Mouse (Mus musculus) kidney, adult 9 months (tissue): ENCODE measurements around the gene Slc22a5.
"Not testable (repeated sequence)": the region's sequence is repeated elsewhere in the genome, so short reads cannot be mapped to it uniquely, and the experiment has no call there.

ENCODE experiments used
- DNase-seq: peaks from one replicate; pipeline ENCODE4 v3.0.0; 2022

The Slc22a5 gene

DNA sequence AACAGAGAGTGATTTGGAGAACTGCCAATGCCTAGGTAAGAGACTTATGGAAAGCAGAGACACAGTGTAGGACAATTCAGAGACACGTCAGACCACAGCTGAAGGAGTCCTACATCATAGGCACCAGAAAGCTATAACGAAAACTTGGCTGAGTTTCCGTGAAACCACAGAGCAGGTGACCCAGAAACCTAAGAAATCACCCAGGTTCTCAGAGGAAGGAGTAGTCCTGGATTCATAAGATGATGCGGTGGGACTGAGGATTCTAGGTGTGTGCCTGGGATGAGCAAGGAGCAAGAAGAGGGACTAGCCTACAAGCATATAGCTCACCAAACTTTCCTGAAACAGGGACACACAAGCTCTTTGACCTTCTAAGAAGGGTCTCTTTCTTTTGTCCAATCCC lies 3.2 kb downstream of the Slc22a5 start:
- DNase-seq = no peak

DNA sequence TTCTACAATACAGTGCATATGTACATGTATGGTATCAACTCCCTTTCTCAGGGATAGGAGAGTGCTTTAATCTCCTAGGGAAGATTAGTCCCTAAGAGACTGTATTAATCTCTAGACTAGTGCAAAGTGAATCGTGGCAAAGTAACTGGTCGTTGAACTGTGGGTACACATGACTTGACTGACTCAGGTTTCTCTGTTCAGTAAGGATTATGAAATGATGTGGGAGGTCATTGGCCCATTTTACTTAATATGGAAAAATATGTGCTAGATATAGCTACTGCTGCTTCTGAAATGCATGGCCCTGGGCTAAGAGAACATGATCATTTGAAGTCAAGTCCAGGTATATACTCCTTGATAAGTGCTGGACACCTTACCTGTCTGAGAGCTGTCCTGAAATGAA lies 8.2 kb downstream of the Slc22a5 start:
- no peak for DNase-seq

DNA sequence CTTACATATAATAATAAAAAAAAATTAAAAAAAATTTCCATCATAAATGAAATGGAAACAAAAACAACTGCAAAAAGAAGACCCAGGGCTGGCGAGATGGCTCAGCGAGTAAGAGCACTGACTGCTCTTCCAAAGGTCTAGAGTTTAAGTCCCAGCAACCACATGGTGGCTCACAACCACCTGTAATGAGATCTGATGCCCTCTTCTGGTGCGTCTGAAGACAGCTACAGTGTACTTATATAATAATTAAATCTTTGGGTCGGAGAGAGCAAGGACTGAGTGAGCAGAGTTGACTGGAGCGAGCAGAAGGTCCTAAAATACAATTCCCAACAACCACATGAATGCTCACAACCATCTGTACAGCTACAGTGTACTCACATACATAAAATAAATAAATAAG lies 13.4 kb downstream of the Slc22a5 start:
- not testable (repeated sequence) for DNase-seq

DNA sequence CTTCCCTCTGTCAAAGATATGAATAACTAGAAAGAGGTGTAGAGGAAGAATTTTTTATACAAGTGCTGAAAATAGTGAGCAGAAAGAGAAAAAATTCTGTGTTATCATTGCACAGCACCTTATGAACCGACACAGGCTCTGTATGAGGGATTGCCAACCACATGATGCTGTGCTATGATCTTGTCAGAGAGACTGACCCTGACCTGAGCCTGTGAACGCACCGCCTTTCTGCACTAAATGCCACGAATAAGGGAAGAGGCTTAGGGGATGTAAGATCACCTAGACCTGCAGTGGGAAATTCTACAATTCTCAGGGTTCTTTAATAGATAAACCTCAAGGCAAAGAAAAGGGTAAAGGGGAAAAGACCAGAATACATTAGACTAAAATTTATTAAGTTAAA lies 15.0 kb downstream of the Slc22a5 start:
- DNase-seq = no peak

DNA sequence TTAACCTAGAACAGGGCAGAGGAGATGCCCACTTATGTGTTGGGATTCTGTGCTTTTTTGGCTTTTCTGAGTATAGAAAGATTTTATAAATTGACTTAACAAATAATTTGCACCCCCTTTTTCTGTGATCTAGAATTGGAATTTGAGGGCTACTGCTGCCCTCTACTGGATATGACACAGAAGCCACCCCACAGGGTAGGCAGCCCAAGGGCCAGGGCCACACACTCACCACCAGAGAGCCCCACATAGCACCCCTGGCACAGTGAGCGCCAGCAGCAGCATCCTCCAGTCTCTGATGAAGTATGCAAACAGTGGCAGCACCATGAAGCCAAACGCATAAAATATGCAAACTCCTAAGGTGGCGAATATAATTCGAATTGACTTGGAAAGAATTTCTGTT lies 16.8 kb downstream of the Slc22a5 start:
- DNase-seq = peak; percentile 49

DNA sequence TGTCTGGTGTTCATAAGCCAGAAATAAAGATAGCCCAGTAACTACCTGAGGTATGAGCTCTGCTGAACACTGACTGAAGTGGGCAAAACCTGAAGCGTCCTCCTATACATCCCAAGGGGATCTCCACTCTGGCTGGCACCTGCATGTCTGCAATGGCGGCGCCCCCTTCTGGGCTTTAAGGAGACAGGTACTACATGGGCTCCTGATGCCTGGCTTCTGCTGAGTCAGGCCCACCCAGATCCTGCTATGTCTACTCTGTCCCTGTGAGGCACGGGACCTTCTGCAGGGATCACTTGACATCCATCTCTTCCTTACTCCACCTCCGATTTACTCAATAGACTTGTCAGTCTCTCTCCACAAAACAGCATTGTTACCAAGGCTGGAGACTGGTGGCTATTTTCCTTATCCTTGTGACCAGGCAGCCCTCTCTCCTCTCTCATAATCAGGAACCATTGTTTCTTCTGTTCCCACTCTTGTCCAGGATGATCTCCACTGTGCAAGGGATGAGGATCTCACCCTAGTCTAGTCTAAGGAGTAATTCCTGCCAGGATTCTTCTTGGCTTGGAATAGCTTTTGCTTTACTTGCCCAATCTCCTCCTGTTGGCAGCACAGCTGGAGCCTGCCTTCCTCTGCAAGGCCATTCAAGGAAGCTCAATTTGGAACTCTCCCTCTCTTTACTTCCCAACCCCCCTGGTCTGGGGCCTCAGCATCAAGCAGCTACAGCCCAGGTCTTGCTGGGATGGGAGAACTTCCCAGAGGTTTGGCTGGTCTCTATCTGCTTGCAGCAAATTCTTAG lies 17.4 kb downstream of the Slc22a5 start:
- not testable (repeated sequence) for DNase-seq

DNA sequence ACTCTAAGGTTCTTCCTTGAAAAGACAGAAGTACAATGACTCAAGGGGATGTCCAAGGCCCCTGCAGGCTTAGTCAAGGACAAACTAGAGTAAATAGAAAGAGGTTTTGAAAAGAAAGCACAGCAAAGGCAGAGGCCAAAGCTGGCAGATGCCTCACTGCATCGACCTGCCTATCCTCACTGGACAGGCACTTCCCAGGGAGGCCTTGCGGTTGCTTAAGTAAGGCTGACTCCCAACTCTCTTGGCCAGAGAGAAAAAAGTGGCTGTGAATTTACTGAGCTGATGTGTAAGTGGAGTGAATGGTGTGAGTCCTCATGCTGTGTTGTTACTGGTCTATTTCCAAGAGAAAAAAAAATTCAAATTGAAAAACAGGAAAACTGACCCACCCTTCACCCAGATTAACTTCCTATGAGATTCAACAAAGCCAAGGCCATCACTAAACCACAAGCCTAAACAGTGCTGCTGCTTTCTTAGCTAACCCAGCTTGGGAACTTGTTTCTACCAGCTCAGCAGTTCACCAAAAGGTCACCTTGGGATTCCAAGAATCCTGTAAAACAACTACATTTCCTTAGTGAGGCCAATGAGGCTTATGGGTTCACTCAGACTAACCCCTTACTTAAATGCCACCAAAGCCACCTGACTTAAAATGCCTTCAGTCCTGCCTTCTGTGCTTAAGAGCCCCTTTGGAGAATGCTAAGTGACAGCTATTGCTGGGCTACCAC lies 19.5 kb downstream of the Slc22a5 start:
- DNase-seq = peak; percentile 39

DNA sequence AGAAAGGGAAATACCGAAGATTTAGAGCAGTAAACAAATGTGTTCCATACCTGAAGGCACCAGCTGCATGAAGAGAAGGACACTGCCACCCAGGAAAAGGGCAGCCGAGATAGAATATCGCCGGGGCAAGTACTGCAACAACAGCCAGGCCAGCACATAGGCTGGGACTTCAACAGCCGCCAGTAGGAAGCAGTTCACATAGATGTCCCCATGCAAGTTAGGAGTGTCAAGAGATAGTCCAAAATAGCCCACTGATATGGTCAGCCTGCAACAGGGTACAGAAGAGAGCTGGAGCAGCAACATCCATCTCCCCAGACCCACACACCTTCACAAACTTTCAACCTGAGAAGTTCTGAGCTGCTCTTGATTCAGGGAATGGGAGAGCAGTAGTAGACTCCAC lies 22.3 kb downstream of the Slc22a5 start:
- no peak for DNase-seq

DNA sequence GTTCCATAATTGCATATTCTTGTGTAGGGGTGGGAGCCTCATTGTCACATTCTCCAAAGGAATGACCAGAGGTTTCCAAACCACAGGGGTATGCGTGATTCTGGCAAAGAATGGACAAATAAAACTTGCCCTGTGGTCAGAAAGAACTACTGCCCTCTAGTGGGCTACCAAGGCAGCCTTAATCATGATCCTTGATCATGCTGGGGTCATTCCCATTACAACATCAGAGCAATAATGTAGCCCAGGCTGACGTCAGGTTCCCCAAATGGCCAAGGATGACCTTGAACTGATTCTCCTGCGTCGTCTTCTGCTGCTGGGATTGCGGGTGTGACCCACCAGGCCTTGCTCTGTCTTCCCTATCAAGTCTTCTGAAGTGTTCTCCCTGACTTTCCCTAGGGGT lies 23.1 kb downstream of the Slc22a5 start:
- peak; percentile 61 for DNase-seq

DNA sequence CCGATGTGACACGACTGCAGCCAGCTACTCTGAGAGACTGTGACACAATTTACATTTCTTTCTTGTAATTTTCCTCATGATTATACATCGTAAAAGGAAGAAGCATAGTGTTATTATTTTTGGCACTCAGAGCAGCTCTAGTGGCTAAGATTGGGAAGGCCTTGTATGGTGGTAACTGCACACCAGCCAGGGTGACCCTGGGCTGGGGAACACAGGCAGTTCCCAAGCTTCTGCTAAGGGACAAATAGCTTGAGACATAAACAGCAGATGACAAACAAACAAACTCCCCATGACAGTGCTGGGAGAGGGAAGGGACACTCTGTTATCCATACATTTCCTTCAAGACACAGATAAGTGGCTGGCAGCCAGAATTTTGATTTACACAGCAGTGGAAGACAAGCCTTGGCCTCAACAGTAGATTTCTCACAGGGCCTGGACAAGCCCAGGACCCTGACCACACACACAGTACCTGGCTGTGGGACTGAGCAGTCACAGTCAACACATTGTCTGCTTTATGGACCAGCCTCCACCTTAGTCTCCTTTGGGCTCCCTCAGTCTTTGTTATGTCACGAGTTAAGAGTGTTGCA lies 26.6 kb downstream of the Slc22a5 start:
- DNase-seq = not testable (repeated sequence)

DNA sequence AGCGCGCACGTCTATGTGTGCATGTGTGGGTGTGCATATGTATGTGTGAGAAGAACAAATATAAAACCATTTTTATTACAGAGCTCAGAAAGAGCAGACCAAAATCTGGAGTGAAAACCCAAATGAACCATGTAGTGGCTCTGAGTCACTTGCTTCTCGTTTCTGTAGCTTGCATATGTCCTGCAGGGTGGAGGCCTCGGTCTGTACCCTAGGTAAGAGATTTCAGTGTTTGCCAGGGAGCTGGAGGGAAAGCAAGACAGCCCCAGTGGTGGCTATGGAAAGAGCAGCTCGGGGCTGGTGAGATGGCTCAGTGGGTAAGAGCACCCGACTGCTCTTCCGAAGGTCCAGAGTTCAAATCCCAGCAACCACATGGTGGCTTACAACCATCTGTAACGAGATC lies 30.5 kb downstream of the Slc22a5 start:
- DNase-seq = not testable (repeated sequence)

DNA sequence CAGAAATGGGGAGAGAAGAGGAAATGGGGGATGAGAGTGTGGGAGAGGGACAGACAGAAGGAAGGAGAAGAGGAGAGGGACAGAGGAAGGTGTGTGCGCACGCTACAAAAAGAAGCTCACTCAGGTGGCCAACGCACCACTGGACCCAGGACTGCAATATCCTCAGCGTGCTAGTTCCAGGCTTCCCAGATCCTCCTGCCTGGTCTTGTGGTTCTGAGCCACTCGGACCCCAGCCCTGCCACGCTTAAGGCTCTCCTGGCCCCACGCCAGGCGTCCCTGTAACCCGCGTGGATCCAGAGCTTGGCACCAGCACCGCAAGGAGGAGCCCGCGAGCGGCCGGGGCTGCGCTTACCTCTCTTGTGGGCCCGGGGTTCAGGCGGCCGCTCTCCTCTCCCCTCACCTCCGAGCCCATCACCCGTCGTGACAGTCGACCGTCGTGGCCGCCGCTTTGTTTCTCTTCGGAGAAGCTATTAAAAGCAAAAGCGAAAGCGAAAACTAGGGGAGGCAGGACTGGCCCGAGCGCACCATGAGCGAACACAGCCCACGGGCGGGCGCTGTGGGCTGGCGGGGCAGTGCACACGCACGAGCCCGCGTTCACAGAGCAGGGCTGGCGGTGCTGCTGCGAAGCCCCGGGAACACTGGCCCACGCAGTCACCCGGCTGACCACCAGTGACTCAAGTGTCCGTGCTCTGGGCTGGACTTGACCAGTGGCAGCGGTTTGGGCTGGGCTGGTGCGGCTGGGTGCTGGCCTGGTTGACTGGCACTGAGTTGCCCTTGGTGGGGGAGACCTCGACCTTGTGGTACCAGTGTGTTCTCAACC lies 32.5 kb downstream of the Slc22a5 start, which contains the start of gene Gm12216:
Gene Gm12216, minus strand, starts transcription at position 496 of the 820 bp plus-strand sequence.
- peak; percentile 57 for DNase-seq

DNA sequence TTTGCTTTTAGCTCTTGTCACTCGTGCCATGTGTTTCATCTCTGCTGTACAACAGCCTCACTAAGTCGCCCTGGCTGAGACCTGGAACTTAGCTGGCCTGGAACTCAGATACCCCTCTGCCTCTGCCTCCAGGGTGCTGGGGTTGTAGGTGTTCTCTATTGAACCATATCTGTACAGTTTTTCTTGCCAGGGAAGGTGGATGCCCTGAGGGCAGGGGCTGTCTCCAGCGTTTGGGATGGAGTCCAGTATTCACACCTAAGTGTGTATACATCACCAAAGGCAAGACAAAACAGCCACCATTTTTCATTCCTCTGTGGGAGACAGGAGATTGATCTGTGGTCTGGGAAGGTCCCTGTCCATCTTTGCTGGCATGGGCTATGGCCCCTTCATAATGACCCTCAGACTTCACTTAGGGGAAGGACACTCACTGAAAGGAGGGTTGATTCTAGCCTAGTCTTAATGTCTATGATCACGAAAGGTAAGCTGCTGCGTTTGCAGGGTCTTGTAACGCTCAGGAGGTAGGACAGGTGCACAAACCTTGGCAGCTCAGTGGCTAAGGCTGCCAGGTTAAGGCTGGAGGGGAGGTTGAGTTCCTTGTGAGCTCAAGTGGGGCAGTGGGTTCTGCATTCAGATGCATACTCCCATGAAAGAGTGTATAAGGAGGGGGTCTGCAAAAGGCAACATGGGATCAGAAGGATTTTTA lies 33.3 kb downstream of the Slc22a5 start:
- DNase-seq = no peak

DNA sequence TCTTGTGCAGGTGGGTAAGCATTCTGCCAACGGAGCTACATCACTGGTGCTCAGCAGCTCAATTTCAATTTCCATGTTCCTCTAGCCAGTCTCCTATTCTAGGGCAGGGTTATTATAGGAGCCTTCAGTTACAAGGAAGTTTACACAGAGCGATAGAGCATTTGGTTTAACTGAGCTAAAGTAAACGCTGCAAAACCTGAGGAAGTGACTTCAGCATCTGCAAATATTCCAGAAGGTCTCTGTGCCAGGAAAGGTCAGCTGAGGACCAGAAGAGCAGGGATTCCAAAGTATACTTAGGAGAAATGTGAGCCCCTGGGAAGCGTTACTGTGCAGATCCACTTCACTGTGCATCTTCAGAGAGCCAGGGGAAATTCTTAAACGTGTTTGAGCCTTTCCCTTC lies 37.8 kb downstream of the Slc22a5 start:
- no peak for DNase-seq

DNA sequence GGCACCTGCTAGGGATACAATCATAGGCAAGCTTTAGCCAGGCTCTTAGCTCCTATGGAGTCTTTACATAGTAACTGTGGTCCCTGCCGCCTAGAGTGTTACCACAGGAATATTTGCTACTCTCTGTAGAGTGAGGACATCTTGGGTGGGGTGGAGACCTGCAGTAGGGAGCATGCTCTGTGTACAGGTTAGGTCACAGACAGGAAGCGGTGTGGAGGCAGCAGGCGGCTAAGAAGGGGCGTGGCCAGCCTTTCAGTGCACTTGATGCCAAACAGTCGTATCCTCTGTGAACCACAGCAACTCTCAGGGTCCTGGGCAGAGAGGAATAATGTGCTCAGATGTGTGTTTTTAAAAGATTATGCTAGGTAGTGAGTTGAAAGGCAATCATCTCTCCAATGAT lies 39.7 kb downstream of the Slc22a5 start:
- DNase-seq = no peak

DNA sequence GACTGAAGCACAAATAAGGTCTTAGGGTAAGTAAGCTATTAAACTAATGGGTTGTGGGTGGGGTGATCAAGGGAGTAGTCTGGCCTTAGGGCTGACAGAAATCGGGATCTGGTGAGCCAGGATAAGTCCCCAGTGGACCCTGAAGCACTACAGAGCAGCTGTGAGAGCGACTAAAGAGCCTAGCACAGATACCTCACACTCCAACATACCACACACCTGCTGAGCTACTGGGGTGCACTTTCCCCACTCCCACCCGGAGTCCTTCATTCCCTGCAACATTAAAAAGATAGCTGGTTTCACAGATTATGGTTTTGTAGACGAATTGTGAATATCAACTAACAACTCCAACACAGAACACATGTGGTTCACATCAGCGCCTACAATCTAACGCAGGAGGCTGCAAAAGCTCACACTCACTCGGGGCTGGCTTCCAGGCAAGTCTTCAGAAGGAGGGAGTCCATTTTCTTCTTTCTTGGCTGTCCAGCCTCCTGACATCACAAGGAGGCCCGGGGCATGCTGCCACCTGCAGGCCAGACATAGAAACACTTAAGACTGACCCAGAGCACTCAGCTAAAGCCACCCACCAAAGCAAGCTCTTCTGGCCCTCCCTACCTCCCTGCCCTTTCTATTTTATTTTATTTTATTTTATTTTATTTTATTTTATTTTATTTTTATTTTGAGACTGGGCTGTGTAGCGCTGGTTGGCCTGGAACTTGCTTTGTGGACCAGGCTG lies 41.7 kb downstream of the Slc22a5 start:
- peak; percentile 85 for DNase-seq

DNA sequence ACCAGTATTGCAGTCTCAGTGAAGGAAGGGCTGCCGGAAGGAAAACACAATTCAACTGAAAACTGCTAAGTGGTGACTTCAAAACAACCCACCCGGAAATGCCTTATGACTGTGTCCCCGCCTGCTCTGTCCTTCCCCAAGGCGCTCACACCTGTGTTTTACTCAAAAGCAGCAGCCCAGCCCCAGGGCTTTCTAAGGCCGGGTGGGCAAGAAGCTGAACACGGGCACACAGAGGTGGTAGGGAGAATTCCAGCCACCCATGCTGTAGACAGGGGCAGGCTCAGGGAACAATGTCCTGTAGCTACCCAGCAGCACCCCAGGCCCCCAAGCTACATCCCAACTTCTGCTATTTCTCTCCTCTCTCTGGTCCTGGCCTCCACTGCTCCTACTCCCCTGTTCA lies 45.8 kb downstream of the Slc22a5 start:
- DNase-seq = peak; percentile 48

DNA sequence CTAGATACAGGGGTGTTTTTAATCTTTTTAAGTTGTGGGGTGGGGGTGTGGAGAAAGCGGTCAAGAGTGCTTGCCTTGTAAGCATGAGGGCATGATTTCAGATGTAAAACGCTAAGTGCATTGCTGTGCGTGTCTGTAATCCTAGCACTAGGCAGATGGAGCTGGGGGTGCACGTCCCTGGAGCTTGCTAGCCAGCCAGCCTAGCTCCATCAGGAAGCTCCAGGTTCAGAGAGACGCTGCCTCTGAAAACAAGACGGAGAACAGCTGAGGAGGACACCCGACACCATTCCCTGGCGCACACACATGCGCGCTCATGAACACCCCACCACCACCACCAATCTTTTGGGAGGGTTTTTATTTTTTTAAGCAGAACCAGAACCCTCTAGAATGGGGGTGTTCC lies 48.4 kb downstream of the Slc22a5 start:
- DNase-seq = no peak

DNA sequence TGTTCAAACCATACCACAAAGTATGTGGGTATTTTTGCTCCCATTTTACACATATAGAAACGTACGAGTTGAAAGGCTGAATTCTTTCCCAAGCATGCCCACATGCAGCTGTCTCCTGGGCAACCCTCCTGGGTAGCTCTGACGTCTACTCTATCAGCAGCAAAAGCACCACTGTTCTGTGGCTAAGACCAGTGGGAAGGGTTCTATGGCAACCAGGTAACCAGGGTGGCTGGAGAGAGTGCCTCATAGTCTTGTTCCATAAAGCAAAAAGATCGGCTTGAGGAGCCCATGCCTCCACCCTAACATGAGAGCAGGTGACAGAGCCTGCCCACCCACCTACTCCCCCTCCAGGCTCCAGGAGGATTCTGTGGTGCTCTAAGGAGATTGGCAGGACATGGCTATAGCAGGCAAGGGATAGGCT lies 49.3 kb downstream of the Slc22a5 start:
- no peak for DNase-seq

DNA sequence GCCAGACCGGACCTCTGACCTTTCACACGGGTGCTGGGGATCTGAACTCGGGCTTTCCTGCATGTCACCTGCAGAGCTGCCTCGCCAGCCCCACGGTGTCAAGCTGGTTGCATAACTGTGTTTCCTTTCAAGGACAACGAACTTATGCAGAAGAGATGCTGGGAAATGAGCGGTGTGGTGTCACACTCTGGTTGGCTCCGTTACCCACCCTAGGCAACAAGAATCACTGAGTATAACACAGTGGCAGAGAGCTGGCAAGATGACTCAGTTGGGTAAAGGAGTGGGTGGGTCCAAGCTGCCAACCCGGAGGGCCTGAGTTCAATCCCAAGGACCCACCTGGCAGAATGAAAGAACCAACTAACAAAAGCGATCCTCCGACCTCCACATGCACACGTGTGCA lies 49.9 kb downstream of the Slc22a5 start:
- no peak for DNase-seq
